Mouse (Mus musculus) heart, adult 8-10 months (tissue): ENCODE measurements around the gene Slc5a2. TPM values are rescaled to one million over a fixed set of nuclear protein-coding genes. Genes with fewer than 3 reads are reported as not detected.

Experiments
- microRNA-seq: library from miRNA; unstranded; fragments of <30 nt; microRNA quantifications from one replicate; pipeline ENCODE4 v1.2.0, GENCODE M21; 2022
- total RNA-seq, 4 experiments: library from RNA; stranded (reverse); gene quantifications; 2 replicates each; pipeline ENCODE4 v1.2.4; 2022

The Slc5a2 gene
- total RNA-seq, 4 experiments from 2014 or later: not detected

Small RNAs within 50 kb of the gene (microRNA-seq; reads per million reads assigned to microRNA genes)
- not detected for gene Mir3103

Other genes starting within 250 kb of the Slc5a2 start
- 10 to 100 TPM in 1 of 4 experiments, 1 to 10 TPM in 3; 2.2 to 26.5 (median 3.1) TPM for gene Itgam, start 203.0 kb upstream of the Slc5a2 start, total RNA-seq
- under 1 TPM in 1 of 4 experiments, not detected in 3; 0.09 TPM for gene Gm49368, start 203.0 kb upstream of the Slc5a2 start, total RNA-seq
- gene Itgax, start 136.1 kb upstream of the Slc5a2 start, total RNA-seq: under 1 TPM; 0.16 to 0.41 (median 0.27) TPM
- gene Itgad, start 111.3 kb upstream of the Slc5a2 start, total RNA-seq: under 1 TPM in 1 of 4 experiments, not detected in 3; 0.09 TPM
- gene Cox6a2, start 59.3 kb upstream of the Slc5a2 start, total RNA-seq: 1,000 to 10,000 TPM; 2,334 to 3,880 (median 3,044) TPM
- gene Armc5, start 28.3 kb upstream of the Slc5a2 start, total RNA-seq: 10 to 100 TPM in 1 of 4 experiments, 1 to 10 TPM in 3; 7.0 to 10.5 (median 7.9) TPM
- 1 to 10 TPM; 3.0 to 4.0 (median 3.6) TPM for gene 9130023H24Rik, start 27.6 kb upstream of the Slc5a2 start, total RNA-seq
- gene Tgfb1i1, start 18.8 kb upstream of the Slc5a2 start, total RNA-seq: 10 to 100 TPM; 13.5 to 15.7 (median 14.6) TPM
- 1 to 10 TPM; 5.8 to 6.9 (median 6.5) TPM for gene BC017158, start 32.5 kb downstream of the Slc5a2 start, total RNA-seq
- gene Rgs10, start 153.1 kb downstream of the Slc5a2 start, total RNA-seq: 10 to 100 TPM in 1 of 4 experiments, 1 to 10 TPM in 3; 6.9 to 11.3 (median 9.2) TPM
- 10 to 100 TPM; 41.9 to 46.8 (median 44.8) TPM for gene Tial1, start 196.1 kb downstream of the Slc5a2 start, total RNA-seq